Mouse (Mus musculus) midbrain, embryonic 11.5 days (tissue): ENCODE data around the gene Slc7a7. TPM values are rescaled to one million over a fixed set of nuclear protein-coding genes. Genes with fewer than 3 reads are reported as not detected.

Experiments
- ATAC-seq: fragments of 200-750 bp; cut with Nextera tagmentation; 2 replicates; pipeline ENCODE4 v1.8.0; 2017; ENCODE audit warnings: moderate TSS enrichment, moderate library complexity; ENCODE audit not compliant: low FRiP score
- DNase-seq: peaks from one replicate; pipeline ENCODE4 v3.0.0; 2015; ENCODE audit warnings: low spot score; ENCODE audit errors: missing footprints
- H3K27ac ChIP-seq: fragments of 300-500 bp; sonication (generic); 2 replicates; pipeline ENCODE4 v1.5.1; 2014; ENCODE audit warnings: low read depth, low read length
- H3K27me3 ChIP-seq: fragments of 300-500 bp; sonication (generic); 2 replicates; pipeline ENCODE4 v1.6.1; 2014; ENCODE audit warnings: mild to moderate bottlenecking, low read length, moderate library complexity, mixed read lengths; ENCODE audit not compliant: control insufficient read depth, insufficient read depth
- H3K36me3 ChIP-seq: fragments of 300-500 bp; sonication (generic); 2 replicates; pipeline ENCODE4 v1.6.1; 2014; ENCODE audit warnings: mild to moderate bottlenecking, low read length, moderate library complexity, mixed read lengths; ENCODE audit not compliant: control insufficient read depth, insufficient read depth
- H3K4me1 ChIP-seq: fragments of 300-500 bp; sonication (generic); 2 replicates; pipeline ENCODE4 v1.6.1; 2014; ENCODE audit warnings: low read length; ENCODE audit not compliant: control insufficient read depth, insufficient read depth
- H3K4me2 ChIP-seq: fragments of 300-500 bp; sonication (generic); 2 replicates; pipeline ENCODE4 v1.6.1; 2014; ENCODE audit warnings: mild to moderate bottlenecking, moderate library complexity
- H3K4me3 ChIP-seq: fragments of 300-500 bp; sonication (generic); 2 replicates; pipeline ENCODE4 v1.5.1; 2014; ENCODE audit warnings: low read depth, low read length
- H3K9ac ChIP-seq: fragments of 300-500 bp; sonication (generic); 2 replicates; pipeline ENCODE4 v1.6.1; 2014; ENCODE audit warnings: low read length
- H3K9me3 ChIP-seq: fragments of 300-500 bp; sonication (generic); 2 replicates; pipeline ENCODE4 v1.6.1; 2016; ENCODE audit warnings: low read length; ENCODE audit not compliant: control insufficient read depth
- WGBS: fragments of 180-500 bp; shearing (Covaris S2); extraction: QIAGEN DNeasy Blood & Tissue Kit; methylation state at CpG from one replicate; pipeline ENCODE4 v1.1.7; 2014; 5-methylcytosine and 5-hydroxymethylcytosine counted together
- polyA plus RNA-seq: library from polyadenylated mRNA; unstranded; fragments of >200 nt; fragmentation: Nextera tagmentation; extraction: Ambion mirVana; gene quantifications from 2 replicates; pipeline ENCODE4 v1.2.1, GENCODE M21; 2014

The Slc7a7 gene
- 4.3 and 4.7 TPM in 2 replicates for polyA plus RNA-seq

DNA sequence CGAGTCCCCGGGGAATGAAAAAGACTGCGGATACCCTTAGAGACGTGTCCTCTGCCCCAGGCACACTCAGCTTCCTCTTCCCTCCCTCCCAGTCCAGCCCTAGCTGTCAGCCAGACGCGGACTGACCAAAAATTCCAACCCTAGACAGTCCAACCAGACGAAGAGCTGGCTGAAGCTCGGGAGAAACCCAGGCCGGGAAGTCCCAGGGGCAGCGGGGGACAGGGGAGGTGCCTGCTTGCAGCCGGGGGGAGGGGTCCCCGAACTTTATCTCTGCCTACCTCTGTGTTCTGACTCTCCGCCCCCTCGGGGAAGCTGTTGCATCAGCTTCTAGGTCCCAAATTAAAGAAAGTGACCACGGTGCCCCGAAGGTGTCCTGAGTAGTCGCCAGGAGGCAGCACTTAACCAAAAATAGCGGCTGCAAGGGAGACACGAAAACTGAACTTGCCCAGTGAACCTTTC is at the start of gene Slc7a7:
Gene Slc7a7, minus strand, starts transcription at position 158 of the 459 bp plus-strand sequence.
- Histone ChIP-seq H3K4me2 (peak within 1 kb of the TSS; percentile 23), H3K27ac (no peak within 1 kb of the TSS), H3K27me3 (peaks cover 10% of the 10 kb centered on the region; the same call in 1 of the 2 replicates), H3K4me3 (no peak within 1 kb of the TSS), H3K9me3 (no peaks in the 10 kb centered on the region), H3K9ac (no peak within 1 kb of the TSS), H3K36me3 (no peaks in the 10 kb centered on the region), H3K4me1 (peaks cover 6% of the 10 kb centered on the region)
- ATAC-seq (peak; percentile 47; the same call in 1 of the 2 replicates), DNase-seq (peak; percentile 93)
- WGBS: 4% methylated on average over 19 of the region's 19 CpGs

DNA sequence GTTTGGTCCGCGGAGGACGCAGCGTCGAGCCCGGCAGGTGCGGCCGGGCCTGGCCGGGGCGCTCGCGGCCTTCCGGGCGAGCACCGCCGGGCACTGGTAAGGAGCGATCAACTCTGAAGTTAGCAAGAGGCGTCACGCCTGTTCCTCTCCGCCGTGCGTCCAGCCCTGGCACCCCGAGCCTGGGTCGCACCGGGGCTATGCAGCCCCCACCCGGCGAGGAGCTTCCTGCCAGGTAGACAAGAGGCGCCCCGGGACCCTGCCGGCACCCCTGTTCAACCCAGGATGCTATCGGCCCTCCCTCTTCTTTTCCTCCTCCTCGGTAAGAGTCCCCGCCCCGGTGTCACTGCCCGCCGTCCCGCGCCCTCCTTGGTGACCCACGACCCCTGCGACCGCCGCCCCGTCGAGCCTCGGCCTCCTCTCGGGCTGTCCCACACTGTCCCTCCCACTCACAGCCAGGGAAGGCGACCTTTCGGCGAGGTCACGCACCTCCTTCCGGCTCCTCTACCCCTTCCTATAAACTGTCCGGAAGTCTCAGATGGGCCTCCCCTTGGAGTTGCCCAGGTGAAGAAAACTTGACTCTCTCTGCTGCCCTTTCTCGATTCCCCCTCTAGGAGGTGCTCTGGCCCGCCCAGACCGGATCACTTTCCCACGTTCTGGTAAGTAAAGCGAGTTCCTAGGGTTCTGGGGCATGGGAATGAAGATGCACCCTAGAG is 46.9 kb upstream of the Slc7a7 start:
- H3K27ac ChIP-seq: peak overlapping the region; percentile 50; the same call in 1 of the 2 replicates

DNA sequence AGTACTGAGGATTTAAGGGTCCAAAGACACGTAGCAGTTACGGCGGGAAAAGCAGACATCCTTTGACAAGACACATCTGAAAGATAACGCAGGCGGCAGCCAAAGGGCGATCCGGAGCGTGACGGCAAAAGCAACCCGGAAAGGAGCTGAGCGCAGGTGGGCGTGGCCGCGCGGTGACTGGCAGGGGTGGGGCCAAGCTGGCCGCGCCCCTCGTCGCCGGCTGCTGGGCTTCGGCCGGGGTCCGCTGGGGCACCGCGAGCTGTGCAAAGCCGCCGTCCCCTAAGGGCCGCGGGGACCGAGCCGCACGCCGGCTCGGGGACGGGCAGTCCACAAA is 46.3 kb upstream of the Slc7a7 start, which contains the start of gene Lrp10:
Gene Lrp10, plus strand, starts transcription at position 179 of the 334 bp plus-strand sequence.
- peak; percentile 94 for ATAC-seq
- under 1% methylated on average over 35 of the region's 35 CpGs for WGBS
- H3K9me3 ChIP-seq: no peaks in the 10 kb centered on the region
- H3K4me2 ChIP-seq: peak within 1 kb of the TSS; percentile 93
- H3K4me1 ChIP-seq: peaks cover 9% of the 10 kb centered on the region
- H3K27me3 ChIP-seq: no peaks in the 10 kb centered on the region
- peak within 1 kb of the TSS; percentile 75 for H3K4me3 ChIP-seq
- peak; percentile 98 for DNase-seq
- no peaks in the 10 kb centered on the region; the same call in 1 of the 2 replicates for H3K36me3 ChIP-seq
- H3K27ac ChIP-seq: peak within 1 kb of the TSS; percentile 50; the same call in 1 of the 2 replicates
- peak within 1 kb of the TSS; percentile 79 for H3K9ac ChIP-seq

More for the DNA sequence above, 46.9 kb upstream of the Slc7a7 start:
- peak; percentile 84 for ATAC-seq
- peaks cover 9% of the 10 kb centered on the region for H3K4me1 ChIP-seq
- DNase-seq: peak; percentile 92
- H3K4me3 ChIP-seq: peak overlapping the region; percentile 75
- H3K36me3 ChIP-seq: peaks cover 2% of the 10 kb centered on the region; the same call in 1 of the 2 replicates
- under 1% methylated on average over 50 of the region's 57 CpGs for WGBS
- H3K9me3 ChIP-seq: no peaks in the 10 kb centered on the region
- H3K4me2 ChIP-seq: peak overlapping the region; percentile 93
- no peaks in the 10 kb centered on the region for H3K27me3 ChIP-seq
- H3K9ac ChIP-seq: peak overlapping the region; percentile 79

DNA sequence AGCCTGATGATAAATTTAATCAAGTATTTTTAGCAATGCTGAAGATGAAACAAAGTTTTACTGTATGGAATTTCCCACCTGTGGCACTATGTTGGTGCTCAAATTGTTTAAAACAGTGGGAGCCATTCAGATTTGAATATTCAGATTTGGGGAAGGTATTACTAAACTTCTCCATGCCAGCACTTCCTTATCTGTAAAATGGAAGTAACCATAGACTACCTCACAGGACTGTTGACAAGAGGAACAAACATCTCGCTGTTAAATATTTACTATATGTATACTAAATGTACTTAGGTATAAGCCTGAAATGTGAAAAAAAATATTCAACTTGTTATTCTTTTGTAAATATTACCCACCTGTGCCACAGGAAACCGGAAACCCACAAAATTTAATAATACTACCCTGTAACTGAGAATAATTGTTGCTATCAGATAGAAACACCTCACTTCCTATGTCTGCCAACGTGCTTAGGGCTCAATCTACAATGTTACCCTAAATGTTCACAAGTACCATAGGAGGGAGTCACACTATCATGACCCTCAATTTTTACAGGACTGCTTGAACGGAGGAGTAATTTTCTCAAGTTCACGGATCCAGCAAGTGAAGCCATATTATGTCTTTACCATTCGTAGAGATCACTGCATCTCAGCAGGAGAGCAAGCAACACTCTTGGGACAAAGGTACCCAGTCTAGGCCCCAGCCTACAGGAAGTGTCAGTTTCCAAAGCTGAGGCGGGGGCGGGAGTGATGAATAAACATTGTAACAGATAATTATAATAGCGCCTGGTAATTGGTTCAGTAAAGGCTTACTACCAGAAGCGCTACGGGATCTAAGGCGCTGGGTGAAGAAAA is 45.8 kb upstream of the Slc7a7 start:
- no peak overlapping the region for H3K27ac ChIP-seq
- ATAC-seq: peak; percentile 52
- H3K4me2 ChIP-seq: peak overlapping the region; percentile 93
- H3K9me3 ChIP-seq: no peaks in the 10 kb centered on the region
- peak overlapping the region; percentile 75 for H3K4me3 ChIP-seq
- no peaks in the 10 kb centered on the region for H3K36me3 ChIP-seq
- 15% methylated on average over 12 of the region's 12 CpGs for WGBS
- no peak for DNase-seq
- H3K9ac ChIP-seq: peak overlapping the region; percentile 79; the same call in 1 of the 2 replicates
- H3K4me1 ChIP-seq: peaks cover 9% of the 10 kb centered on the region
- H3K27me3 ChIP-seq: no peaks in the 10 kb centered on the region

DNA sequence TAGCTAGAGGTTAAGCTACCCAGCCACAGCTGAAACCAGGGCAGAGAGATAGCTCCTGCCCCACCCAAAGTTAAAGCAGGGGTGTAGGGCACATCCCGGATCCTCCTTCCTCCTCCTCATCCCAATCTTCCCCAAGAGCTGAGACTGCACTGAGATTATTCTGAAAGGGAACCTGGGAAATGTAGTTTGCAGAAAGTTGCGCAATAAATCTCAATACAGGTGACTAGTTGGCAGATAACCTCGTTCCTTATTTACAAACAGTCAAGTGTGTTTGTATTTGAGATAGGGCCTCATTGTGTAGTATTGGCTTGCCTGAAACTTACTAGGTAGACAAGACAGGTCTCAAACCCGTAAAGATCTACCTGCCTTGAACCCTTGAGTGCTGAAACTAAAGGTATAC is 44.6 kb upstream of the Slc7a7 start:
- no peak for ATAC-seq
- Histone ChIP-seq H3K27me3 (no peaks in the 10 kb centered on the region), H3K36me3 (no peaks in the 10 kb centered on the region), H3K9ac (no peak overlapping the region), H3K9me3 (no peaks in the 10 kb centered on the region), H3K4me1 (peaks cover 9% of the 10 kb centered on the region), H3K27ac (no peak overlapping the region), H3K4me2 (no peak overlapping the region), H3K4me3 (no peak overlapping the region)
- 76% methylated on average over 4 of the region's 4 CpGs for WGBS
- no peak for DNase-seq

DNA sequence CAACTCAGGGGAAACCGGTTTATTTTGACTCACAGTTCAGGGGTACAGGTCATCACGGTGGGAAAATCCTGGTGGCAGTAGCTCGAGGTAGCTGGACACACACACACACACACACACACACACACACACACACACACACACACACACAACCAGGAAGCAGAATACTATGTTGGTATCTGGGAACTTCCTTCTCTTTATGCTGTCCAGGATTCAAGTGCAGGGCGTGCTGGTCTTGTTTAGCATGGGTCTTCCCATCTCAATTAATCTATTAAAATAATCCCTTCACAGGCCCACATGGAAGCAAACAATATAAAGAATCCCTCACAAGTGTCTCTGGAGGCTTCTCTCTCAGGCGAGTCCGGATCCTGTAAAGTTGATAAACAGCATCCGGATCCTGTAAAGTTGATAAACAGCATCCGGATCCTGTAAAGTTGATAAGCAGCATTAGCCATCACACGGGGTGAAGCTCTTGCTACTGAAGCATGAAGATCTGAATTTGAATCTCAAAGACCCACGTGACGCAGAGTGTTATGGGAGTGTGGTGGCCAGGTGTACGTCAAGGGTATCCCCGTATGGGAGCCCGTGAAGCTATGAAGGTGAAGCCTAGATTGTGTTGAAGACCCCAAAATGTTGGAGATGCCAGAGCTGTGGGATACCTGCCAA is 40.5 kb upstream of the Slc7a7 start:
- Histone ChIP-seq H3K27ac (no peak overlapping the region), H3K9me3 (no peaks in the 10 kb centered on the region), H3K4me2 (no peak overlapping the region), H3K4me3 (no peak overlapping the region), H3K36me3 (no peaks in the 10 kb centered on the region), H3K27me3 (no peaks in the 10 kb centered on the region), H3K9ac (no peak overlapping the region), H3K4me1 (no peaks in the 10 kb centered on the region)
- ATAC-seq (no peak), DNase-seq (no peak)
- 89% methylated on average over 14 of the region's 14 CpGs for WGBS

DNA sequence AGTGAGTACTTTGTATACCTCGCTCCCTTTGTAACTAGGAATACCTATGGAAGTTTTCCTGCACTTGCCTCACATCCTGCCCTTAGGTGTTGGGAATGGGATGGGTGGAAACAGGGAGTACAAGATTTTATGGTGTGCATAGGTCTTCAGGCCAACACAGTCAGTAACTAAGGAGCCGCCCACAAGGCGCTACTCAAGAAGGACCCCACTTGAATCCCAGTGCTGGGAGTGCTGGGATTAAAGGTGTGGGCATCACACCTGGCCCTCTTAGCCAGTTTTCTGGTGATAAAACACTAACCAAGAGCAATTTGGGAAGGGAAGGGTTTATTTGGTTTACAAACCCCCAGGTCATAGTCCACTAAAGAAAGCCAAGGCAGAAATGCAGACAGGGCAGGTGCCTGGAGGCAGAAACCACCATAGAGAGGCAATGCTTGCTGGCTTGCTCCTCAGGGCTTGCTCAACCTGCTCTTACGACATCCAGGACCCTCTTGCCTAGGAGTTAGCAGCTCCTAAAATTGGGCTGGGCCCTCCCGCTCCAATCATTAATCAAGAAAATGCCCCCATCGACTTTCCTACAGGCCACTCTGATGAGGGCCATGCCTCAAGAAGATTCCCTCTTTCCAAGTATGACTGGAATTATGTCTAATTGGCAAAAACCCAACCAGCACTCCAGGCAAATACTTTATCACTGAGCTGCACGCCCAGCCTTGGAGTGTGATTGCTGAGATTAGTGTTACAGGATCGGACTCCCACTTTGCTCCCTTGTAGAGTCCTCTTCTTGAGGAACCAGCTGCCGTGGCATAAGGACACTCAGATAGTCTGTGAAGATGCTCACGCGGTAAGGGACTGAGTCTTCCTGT is 37.3 kb upstream of the Slc7a7 start:
- no peaks in the 10 kb centered on the region for H3K4me1 ChIP-seq
- no peak overlapping the region for H3K27ac ChIP-seq
- no peaks in the 10 kb centered on the region for H3K27me3 ChIP-seq
- whole genome bisulfite sequencing: 88% methylated on average over 11 of the region's 11 CpGs
- no peak for DNase-seq
- H3K4me3 ChIP-seq: no peak overlapping the region
- H3K9ac ChIP-seq: no peak overlapping the region
- H3K9me3 ChIP-seq: no peaks in the 10 kb centered on the region
- H3K36me3 ChIP-seq: no peaks in the 10 kb centered on the region
- ATAC-seq: no peak
- no peak overlapping the region for H3K4me2 ChIP-seq

DNA sequence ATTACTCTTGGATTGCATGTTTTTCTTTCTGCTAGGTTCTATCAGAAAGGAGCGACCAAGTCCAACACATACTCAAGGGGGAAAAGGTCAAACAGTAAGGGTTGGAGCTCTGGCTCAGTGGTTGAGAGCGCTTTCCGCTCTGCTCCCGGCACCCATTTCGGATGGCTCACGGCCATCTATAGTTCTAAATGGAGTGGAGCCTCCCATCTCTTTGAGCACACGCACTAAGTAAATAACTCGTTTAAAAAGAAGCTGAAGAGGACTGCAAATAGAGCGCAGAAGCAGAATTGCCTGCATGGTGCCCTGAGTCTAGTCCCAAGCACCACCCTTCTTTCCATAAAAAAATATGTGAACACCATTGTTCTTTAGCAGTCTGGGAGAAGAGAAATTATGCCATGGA is 36.0 kb upstream of the Slc7a7 start:
- Histone ChIP-seq H3K36me3 (no peaks in the 10 kb centered on the region), H3K4me3 (no peak overlapping the region), H3K27ac (no peak overlapping the region), H3K27me3 (no peaks in the 10 kb centered on the region), H3K9me3 (no peaks in the 10 kb centered on the region), H3K4me1 (no peaks in the 10 kb centered on the region), H3K4me2 (no peak overlapping the region), H3K9ac (no peak overlapping the region)
- 85% methylated on average over 9 of the region's 9 CpGs for WGBS
- ATAC-seq (no peak), DNase-seq (no peak)
